In the genomic region with DNA sequence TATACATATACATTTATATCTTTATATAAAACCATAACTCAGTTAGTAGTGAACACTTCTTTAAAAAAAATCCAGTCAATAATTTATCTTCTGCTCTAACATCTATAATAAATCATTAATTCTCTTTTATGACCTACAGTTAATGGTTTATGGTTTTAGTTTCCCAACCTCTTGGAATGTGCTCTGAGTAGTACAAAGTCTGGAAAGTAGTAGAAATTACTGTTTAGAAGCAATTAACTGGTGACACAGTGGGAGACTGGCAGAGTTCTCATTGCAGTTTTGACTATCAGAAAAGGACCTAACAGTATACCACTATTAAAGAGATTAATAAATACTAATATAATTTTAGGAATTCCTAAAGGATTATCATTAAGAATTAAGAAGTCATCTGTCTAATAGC, we compare ENCODE assay signal across 17 mouse cellular contexts.
DNase-seq lines count a peak whose midpoint lies in the region; ATAC-seq and TF ChIP-seq lines count a peak whose summit lies in the region.
"Had no signal": no experiment of that assay in that cellular context is flagged by ENCODE, and none has a peak within 500 bp of the region (broad histone marks: within the 10 kb centered on the region; RNA-seq: fewer than 3 reads in every experiment).

No protein-coding gene starts in this region.

- TF ChIP-seq CTCF in kidney, adult 2 months (conservative IDR thresholded peaks at IDR 0.05; ENCODE audit: insufficient read depth, insufficient read length, low read depth, low read length): no peak

- H3K27me3 ChIP-seq in kidney, adult 2 months (replicated peaks; ENCODE audit: control insufficient read depth, insufficient read depth, low read length): no peaks in the 10 kb centered on the region
- no peaks in the 10 kb centered on the region for H3K27me3 ChIP-seq in intestine, embryonic 15.5 days (replicated peaks)
- no peaks in the 10 kb centered on the region for H3K27me3 ChIP-seq in kidney, embryonic 15.5 days
- H3K27me3 ChIP-seq: embryonic facial prominence, embryonic 13.5 days; forebrain, embryonic 12.5 days; heart, embryonic 12.5 days had no signal

- peak; percentile 95 for ATAC-seq in intestine, embryonic 15.5 days
- peak; percentile 46; the same call in 1 of the 2 replicates for ATAC-seq in kidney, embryonic 15.5 days (replicated peaks; ENCODE audit: low FRiP score)
- ATAC-seq: forebrain, embryonic 16.5 days had no signal

- DNase-seq in kidney, adult 2 months: peak; percentile 72
- no peak for DNase-seq in kidney, postnatal 10 days
- DNase-seq in kidney, postnatal 36 days: peak; percentile 8 to 56
- DNase-seq in lung, postnatal 14 days: no peak
- no peak for DNase-seq in cerebellum, adult 18-20 months
- DNase-seq: adrenal gland, postnatal 10 days; cerebellum, adult 11 months; cerebellum, adult 9-10 months; cerebellum, postnatal 25 days; gastrocnemius, postnatal 10 days had no signal

- no peaks in the 10 kb centered on the region for H3K9me3 ChIP-seq in intestine, embryonic 15.5 days
- no peaks in the 10 kb centered on the region for H3K9me3 ChIP-seq in kidney, embryonic 15.5 days (replicated peaks)
- H3K9me3 ChIP-seq: embryonic facial prominence, embryonic 13.5 days; forebrain, embryonic 12.5 days; heart, embryonic 12.5 days; hindbrain, embryonic 10.5 days had no signal

- no peak overlapping the region for H3K4me3 ChIP-seq in kidney, adult 2 months (ENCODE audit: insufficient read depth, low read depth, low read length)
- no peak overlapping the region for H3K4me3 ChIP-seq in intestine, embryonic 15.5 days (replicated peaks)
- no peak overlapping the region for H3K4me3 ChIP-seq in kidney, embryonic 15.5 days (replicated peaks)
- H3K4me3 ChIP-seq: embryonic facial prominence, embryonic 13.5 days; forebrain, embryonic 12.5 days; heart, embryonic 12.5 days; hindbrain, embryonic 10.5 days had no signal

- no peaks in the 10 kb centered on the region for H3K4me1 ChIP-seq in kidney, adult 2 months (ENCODE audit: control insufficient read depth, insufficient read depth, low read length)
- no peaks in the 10 kb centered on the region for H3K4me1 ChIP-seq in intestine, embryonic 15.5 days (replicated peaks)
- no peaks in the 10 kb centered on the region for H3K4me1 ChIP-seq in kidney, embryonic 15.5 days
- H3K4me1 ChIP-seq: embryonic facial prominence, embryonic 13.5 days; forebrain, embryonic 12.5 days; heart, embryonic 12.5 days; hindbrain, embryonic 10.5 days had no signal

- H3K27ac ChIP-seq in kidney, adult 2 months (ENCODE audit: insufficient read depth, low read depth, low read length): no peak overlapping the region
- H3K27ac ChIP-seq in intestine, embryonic 15.5 days: no peak overlapping the region
- no peak overlapping the region for H3K27ac ChIP-seq in kidney, embryonic 15.5 days
- H3K27ac ChIP-seq: embryonic facial prominence, embryonic 13.5 days; forebrain, embryonic 12.5 days; hindbrain, embryonic 10.5 days had no signal

- no peak for TF ChIP-seq POLR2A in kidney, adult 2 months (IDR thresholded peaks at IDR 0.05; ENCODE audit: low read depth, low read length)

- no peak overlapping the region for H3K4me2 ChIP-seq in intestine, embryonic 15.5 days (replicated peaks)
- H3K4me2 ChIP-seq in kidney, embryonic 15.5 days: no peak overlapping the region
- H3K4me2 ChIP-seq: embryonic facial prominence, embryonic 13.5 days; forebrain, embryonic 12.5 days; heart, embryonic 12.5 days had no signal

- H3K9ac ChIP-seq in intestine, embryonic 15.5 days: no peak overlapping the region
- H3K9ac ChIP-seq in kidney, embryonic 15.5 days: no peak overlapping the region
- H3K9ac ChIP-seq: embryonic facial prominence, embryonic 13.5 days; forebrain, embryonic 12.5 days; heart, embryonic 12.5 days had no signal

- H3K36me3 ChIP-seq in kidney, adult 2 months (ENCODE audit: control insufficient read depth, insufficient read depth, low read length): no peaks in the 10 kb centered on the region
- H3K36me3 ChIP-seq in intestine, embryonic 15.5 days: no peaks in the 10 kb centered on the region
- H3K36me3 ChIP-seq in kidney, embryonic 15.5 days: no peaks in the 10 kb centered on the region
- H3K36me3 ChIP-seq: embryonic facial prominence, embryonic 13.5 days; forebrain, embryonic 12.5 days; heart, embryonic 12.5 days; hindbrain, embryonic 10.5 days had no signal

Comparison
In these comparisons a context has a peak if more than half of its experiments do, and no peak if none do; other contexts are left out.
1. DNase-seq: peak in kidney, adult 2 months (single experiment) and kidney, postnatal 36 days (2 of 2); none in kidney, postnatal 10 days (single experiment), lung, postnatal 14 days (single experiment) and cerebellum, adult 18-20 months (0 of 2).